Mouse (Mus musculus): ENCODE results near the gene Nrp2. TPM values are rescaled to one million over a fixed set of nuclear protein-coding genes. Genes with fewer than 3 reads are reported as not detected.

Gene Nrp2
- 12.7 TPM for polyA plus RNA-seq (2014; fragmentation: Illumina TruSeq; extraction: RNeasy Lipid Tissue Mini Kit (QIAGEN cat#74804); ENCODE audit: low replicate concordance)

DNA sequence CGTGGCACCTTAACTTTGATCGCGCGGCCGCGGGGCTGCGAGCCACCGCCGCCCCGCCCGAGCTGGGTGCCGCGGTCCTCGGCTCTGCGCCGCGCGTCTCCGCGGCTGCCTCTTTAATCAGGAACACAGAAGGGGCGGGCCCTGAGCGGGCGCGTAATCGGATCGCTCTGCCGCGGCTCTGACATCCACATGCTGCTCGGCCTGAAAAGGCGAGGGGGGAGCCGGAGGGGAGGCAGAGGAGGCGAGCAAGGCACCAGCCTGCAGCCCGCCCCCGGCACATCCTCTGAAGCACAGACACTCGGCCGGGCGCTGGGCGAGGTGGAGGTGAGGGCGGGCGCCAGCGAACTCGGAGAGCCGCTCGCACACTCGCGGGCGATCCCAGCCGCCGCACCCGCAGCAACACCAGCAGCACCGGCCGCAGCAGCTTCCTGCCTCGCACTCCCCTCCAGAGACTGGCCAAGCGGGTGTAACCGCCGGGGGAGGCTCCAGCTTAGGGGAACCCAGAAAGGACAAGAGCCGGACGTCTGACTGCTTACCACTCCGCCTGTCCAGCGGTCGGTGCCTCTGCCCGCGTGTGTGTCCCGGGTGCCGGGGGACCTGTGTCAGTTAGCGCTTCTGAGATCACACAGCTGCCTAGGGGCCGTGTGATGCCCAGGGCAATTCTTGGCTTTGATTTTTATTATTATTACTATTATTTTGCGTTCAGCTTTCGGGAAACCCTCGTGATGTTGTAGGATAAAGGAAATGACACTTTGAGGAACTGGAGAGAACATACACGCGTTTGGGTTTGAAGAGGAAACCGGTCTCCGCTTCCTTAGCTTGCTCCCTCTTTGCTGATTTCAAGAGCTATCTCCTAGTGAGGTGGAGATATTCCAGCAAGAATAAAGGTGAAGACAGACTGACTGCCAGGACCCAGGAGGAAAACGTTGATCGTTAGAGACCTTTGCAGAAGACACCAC is at the start of gene Nrp2:
Nrp2 (plus strand) TSS at position 128 of the 959 bp plus-strand sequence.

Data from small intestine, adult 10 weeks (tissue).